Mouse (Mus musculus): ENCODE measurements around the gene Telo2.

Gene Telo2

DNA sequence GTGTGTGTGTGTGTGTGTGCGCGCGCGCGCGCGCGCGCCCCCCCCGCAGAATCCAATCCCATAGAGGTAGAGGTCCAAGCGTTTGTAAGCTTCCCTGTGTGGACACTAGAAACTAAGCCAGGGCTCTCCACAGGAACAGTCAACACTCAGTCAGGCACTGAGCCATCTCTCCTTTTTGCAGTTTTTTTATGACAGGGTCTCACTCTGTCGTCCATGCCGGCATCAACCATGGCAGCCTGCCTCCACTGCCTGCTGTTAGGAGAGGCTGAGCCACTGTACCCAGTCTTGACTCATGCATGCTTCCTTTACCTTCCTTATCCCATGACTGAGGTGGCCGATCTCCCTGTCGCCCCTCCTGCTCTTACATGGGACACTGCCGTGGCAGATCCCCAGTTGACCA is 8.0 kb downstream of the Telo2 start:
- CTCF ChIA-PET = no interaction called here

GRCm38 (mm10) chr17:25101338-25101737 is 14.4 kb downstream of the Telo2 start:
- CTCF ChIA-PET = interaction anchor here (0.5 kb wide), 1 partner anchor 375 kb away, joined by 3 read pairs; no protein-coding TSS in a partner anchor

DNA sequence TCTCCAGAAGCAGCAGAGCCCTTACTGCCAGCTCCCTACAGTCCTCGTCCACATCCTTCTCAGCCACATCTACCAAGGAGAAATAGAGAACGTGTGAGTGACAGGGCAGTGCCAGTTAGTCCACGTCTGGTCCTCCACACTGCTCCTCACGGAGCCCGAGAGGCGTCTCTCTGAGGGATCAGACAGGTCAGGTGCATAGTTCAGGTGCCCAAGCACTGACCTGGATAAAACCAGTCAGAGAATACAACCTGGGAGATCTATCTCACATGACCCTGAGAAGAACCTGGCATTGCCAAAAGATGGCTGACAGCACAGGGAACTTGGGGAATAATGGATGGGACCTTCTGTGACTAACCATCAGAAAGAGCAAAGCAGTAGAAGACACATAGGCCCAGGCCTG is 15.7 kb downstream of the Telo2 start:
- CTCF ChIA-PET = no interaction called here

DNA sequence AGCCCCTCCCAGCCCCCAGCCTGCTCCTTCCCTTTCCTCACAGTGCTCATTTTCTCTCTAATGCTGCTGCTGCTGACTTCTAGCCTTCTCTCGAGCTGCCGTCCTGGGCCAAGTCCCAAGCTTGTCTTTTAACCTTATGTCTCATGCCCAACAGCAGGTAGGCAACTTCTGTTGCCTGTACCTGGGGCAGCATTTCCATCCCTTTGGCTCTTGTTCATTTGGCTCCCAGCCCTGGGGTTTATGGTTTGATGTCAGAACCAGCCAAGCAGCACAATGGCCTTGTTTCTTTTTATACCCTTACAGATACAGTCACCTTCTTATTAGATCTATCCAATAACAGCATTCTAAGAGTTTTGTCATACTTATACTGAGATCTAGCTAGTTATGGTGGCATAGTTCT is 19.5 kb downstream of the Telo2 start:
- CTCF ChIA-PET = no interaction called here

DNA sequence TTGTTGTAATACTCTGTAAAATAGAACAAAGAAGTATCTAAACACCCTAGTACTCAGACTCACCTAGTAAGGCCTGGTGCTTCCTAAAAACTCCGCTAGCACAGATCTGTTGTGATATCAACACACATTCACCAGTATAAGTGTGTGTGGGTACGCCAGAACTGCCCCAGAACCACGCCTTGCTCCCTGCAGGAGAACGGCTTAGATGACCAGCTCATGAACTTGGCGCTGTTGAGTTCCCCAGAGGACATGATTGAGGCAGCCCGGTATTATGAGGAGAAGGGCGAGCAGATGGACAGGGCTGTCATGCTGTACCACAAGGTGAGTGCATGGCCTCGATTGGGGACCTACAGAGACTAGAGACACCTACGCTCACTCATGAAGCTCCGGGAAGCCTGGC is 25.3 kb downstream of the Telo2 start:
- CTCF ChIA-PET = interaction anchor here (0.6 kb wide), 1 partner anchor 856 kb away, joined by 3 read pairs; no protein-coding TSS in a partner anchor

DNA sequence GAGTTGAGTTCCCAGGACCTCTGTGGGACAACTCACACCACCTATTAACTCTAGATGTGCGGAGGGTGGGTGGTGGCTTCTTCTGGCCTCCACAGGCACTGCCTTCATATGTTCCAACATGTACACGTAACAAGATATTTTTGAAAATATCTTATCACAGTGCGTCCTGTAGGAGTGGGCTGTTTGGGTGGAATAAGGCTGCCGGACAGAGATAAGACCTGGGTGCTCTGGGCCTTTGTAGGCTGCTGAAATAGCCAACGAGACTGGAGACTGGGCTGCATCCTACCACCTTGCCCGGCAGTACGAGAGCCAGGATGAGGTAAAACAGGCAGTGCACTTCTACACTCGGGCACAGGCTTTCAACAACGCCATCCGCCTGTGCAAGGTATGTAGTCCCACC is 26.6 kb downstream of the Telo2 start:
- CTCF ChIA-PET = no interaction called here

GRCm38 (mm10) chr17:25086724-25087123 is 29.0 kb downstream of the Telo2 start:
- CTCF ChIA-PET = interaction anchor here (0.6 kb wide), 1 partner anchor 62 kb away, joined by 3 read pairs; no protein-coding TSS in a partner anchor

- CTCF ChIA-PET = no interaction called here
These were observed 30.9 kb downstream of the Telo2 start for GRCm38 (mm10) chr17:25084835-25085385.

DNA sequence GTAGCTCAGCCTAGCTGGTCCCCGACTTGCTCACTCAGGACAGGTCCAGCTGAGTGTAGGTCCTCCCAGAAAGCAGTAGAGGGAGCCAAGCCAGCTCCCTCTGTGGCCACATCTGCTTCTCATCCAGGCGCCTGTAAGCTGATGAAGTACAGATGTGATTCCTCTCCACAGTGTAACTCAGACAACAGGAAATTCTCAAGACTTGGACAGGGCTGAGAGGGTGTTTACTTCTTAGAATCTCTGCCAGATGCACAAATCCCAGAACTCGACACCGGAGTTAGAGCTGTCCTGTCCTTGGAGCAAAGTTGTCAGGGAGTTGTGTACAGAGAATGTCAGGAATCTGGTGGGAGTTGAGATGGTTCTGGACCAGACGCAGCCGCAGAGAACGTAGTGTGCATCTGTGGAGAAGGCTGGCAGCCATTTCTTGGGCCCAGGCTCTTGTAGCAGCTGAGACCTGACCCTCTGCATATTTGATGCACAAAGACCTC is 32.3 kb downstream of the Telo2 start, which contains the start of gene Tmem204:
TSS of gene Tmem204 (minus strand) at position 148 of the 488 bp plus-strand sequence.
- CTCF ChIA-PET = no interaction called here

DNA sequence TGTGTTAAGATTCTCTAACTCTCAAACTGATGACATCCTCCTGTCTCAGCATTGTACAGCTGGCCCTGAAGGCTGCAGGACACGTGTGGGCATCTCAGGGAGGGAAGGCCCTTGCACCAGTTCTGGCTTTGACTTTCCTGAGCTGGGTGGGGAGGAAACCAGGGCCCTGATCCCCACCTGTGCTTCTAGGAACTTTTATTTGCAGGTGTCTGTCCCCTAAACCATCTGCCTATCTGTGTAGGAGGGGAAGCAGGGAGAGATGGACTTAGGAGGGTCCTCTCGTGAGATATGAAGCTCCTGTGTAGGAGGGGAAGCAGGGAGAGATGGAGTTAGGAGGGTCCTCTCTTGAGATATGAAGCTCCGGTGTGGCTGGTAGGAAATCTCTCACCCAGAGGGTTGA is 32.9 kb downstream of the Telo2 start:
- CTCF ChIA-PET = no interaction called here

DNA sequence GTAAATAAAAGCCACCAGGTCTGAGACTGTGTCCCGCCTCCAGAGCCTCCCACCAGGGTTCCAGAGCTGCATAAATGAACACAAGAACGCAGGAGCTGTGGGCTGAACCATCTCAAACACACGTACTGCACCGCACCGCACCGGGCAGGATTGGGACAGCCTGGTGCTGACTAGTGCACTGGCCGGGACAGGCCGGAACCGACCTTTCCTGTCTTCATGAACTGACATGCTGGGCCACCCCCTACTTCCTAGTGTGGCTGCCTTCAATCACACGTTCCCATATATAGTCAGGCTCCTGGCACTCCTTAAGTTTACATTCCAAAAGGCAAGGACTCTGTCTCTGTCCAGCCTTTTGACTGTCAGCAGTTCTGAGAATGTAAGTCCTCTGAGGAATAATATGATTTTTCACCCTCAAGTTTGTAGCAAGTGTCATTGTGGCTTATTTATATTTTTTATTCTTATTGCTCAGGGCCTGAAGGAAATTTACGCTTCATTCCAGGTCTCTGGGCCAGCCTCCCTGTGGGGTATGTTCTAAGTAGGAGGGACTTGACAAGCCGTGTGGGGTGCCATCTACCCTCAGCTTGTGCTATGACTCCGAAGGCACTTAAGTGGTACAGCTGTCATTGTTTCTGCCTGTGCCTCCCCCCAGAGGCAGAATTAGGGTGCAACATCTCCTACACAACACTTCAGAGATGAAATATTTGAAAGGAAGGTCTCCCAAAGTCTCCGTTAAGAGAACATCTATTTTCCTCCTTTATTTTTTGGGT is 33.5 kb downstream of the Telo2 start:
- CTCF ChIA-PET = no interaction called here

DNA sequence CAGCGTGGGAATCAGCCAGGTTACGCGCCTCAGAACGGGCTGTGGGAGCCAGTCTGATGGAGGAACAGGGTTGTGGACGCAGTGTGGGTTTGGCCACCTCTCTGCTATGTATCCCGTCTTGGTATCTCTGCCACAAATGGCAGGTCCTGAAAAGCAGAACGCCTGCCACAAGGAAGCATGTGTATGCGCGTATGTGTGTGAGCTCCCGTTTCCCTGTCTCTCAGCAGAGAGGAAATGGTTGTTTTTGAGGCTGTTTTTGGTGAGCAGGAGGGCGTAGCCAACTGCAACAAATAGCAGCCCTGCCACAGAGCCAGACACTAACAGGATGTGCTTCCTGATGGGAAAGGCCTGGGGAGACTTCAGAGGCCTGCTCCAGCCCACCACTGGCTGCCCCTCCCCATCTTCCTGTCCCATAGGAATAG is 34.8 kb downstream of the Telo2 start:
- CTCF ChIA-PET = no interaction called here

- CTCF ChIA-PET = no interaction called here
These were observed 35.6 kb downstream of the Telo2 start for GRCm38 (mm10) chr17:25080210-25080609.

GRCm38 (mm10) chr17:25077771-25078372 is 37.9 kb downstream of the Telo2 start:
- CTCF ChIA-PET = no interaction called here

- CTCF ChIA-PET = no interaction called here
These were observed 38.9 kb downstream of the Telo2 start for GRCm38 (mm10) chr17:25076906-25077305.

- CTCF ChIA-PET = no interaction called here
These were observed 47.1 kb downstream of the Telo2 start for GRCm38 (mm10) chr17:25068690-25069089.

GRCm38 (mm10) chr17:25067442-25067851 is 48.3 kb downstream of the Telo2 start:
- CTCF ChIA-PET = interaction anchor here (0.8 kb wide), 1 partner anchor 12 kb away, joined by 4 read pairs; no protein-coding TSS in a partner anchor

GRCm38 (mm10) chr17:25066595-25066994 is 49.2 kb downstream of the Telo2 start:
- CTCF ChIA-PET = no interaction called here

DNA sequence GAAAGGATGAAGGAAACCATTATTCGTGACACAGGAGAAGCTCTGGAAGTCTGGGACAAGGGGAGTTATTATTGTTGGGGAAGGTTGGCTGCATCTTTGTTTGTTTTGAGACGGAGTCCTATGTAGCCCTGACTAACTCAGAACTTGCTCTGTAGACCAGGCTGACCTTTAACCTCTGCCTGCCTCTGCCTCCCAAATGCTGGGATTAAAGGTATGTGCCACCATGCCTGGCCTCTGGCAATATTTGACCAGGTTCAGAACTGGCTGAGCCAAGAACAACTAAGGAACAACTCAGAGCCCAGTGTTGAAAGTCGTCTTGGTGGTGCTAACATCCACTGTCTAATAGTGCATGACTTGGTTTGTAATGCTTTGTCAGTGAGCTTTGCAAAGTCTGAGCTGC is 50.6 kb downstream of the Telo2 start:
- CTCF ChIA-PET = no interaction called here

DNA sequence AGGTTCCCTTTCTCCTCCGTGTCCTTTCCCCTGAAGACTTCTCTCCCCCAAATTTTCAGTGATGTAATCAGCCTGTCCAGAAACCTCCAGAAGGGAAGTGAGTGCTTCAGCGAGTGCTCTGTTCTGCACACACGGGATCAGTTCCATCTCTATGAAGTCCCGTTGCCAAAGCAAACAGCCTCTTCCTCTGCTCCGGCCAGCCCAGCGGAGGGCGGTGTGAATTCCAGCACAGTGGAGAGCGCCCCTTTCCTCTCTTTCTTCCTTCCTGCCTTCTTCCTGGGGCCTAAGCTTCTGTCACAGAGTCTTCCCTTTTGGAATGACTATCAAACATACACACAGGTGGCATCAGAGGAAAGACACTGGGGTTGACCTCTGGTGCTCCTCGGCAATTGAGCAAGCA is 51.4 kb downstream of the Telo2 start:
- CTCF ChIA-PET = interaction anchor here (1.1 kb wide), 1 partner anchor 28 kb away, joined by 3 read pairs; no protein-coding TSS in a partner anchor

DNA sequence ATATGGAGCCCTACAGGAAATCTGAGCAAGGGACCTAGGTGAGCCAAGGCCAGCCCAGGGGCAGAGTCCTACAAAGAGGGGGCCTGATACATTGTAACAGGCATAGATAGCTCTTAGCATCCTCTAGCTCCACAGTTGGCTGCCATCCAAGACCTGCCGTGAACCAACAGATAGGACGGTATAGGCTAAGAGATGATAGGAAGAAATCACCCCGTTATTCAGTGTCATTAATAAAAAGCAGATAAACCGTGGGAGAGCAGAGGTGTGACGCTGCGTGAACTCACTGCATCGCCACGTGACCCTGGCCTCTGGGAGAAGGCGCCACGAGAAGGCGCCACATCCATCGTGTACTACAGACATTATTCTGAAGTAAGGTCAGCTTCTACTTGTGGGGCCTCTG is 51.9 kb downstream of the Telo2 start:
- CTCF ChIA-PET = interaction anchor here (1.1 kb wide), 1 partner anchor 28 kb away, joined by 3 read pairs; no protein-coding TSS in a partner anchor

GRCm38 (mm10) chr17:25063261-25063660 is 52.5 kb downstream of the Telo2 start:
- CTCF ChIA-PET = interaction anchor here (1.1 kb wide), 1 partner anchor 27 kb away, joined by 3 read pairs; no protein-coding TSS in a partner anchor

GRCm38 (mm10) chr17:25057041-25057440 is 58.7 kb downstream of the Telo2 start:
- CTCF ChIA-PET = no interaction called here
